Mouse (Mus musculus) embryo, embryonic 10 days (tissue): ENCODE measurements around the gene Cdh1.
A peak's percentile ranks its signal among the peaks of the same experiment; 100 is the strongest.
"Not testable (repeated sequence)": the region's sequence is repeated elsewhere in the genome, so short reads cannot be mapped to it uniquely, and the experiment has no call there.

Source experiments
- DNase-seq: peaks from one replicate; pipeline ENCODE4 v3.0.0-alpha.2; 2015; ENCODE audit warnings: low spot score

Cdh1 gene

GRCm38 (mm10) chr8:106603131-106603819, at the start of gene Cdh1:
TSS of gene Cdh1 (plus strand) at chr8:106603351.
- peak; percentile 36 for DNase-seq

- no peak for DNase-seq
These were observed 49.1 kb upstream of the Cdh1 start for GRCm38 (mm10) chr8:106554011-106554410.

- DNase-seq = no peak
These were observed 47.0 kb upstream of the Cdh1 start for GRCm38 (mm10) chr8:106556068-106556645.

GRCm38 (mm10) chr8:106559844-106560243, 43.3 kb upstream of the Cdh1 start:
- DNase-seq = no peak

DNA sequence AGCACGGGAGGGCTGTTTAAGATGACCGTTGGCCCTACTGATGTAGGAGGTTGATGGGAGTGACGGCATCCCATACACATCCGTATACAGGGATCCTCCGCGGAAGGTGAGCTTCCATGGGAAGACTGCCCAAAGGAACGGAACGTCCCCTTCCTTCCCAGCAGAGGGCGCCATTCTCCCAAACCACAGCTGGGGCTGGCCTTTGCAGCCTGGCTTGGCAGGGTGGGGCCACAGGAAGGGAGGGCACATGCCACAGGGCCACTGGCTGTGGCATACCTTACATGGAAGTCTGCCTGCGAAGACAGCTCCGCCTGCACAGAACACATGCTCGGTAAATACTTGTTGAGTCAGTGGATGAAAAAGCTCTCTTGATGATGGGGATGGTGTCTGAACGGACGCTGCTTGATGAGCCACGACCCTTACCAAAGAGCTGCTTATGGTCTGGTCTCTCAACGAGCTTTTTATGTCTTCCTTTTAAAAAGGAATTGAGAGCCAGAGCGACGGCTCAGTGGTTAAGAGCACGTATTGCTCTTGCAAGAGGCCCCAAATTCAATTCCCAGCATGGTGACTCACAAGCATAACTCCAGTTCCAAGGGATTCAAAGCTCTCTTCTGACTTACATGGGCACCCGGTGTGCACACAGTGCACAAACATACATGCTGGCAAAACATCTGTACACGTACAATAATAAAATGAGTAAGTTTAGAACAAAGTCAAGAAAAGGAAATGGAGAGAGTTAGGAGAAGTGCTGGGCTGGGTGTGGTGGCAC, 41.9 kb upstream of the Cdh1 start:
- peak; percentile 84 for DNase-seq

DNA sequence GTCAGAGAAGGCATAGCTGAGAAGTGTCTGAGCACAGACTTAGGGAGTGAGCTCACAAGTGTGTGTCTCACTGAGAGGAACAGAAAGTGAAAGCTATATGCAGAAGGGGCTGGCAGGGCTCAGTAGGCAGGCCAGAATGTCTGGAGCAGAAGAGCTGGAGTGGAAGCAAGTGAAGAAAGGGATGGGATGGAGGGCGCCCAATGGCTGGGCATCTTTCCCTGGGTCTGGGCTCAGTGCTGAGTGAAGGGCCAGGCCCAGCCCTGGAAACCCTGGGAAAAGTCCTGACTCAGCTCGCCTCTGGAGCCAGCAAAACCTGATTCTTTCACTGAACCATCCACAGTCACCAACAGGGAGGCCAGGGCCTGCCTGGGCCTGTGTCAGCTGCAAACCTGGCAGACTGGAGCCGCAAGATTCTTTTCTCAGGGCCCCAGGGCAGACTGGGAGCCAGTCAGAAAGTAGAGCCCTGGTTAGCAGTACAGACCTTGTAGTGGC, 39.4 kb upstream of the Cdh1 start:
- DNase-seq = peak; percentile 34

GRCm38 (mm10) chr8:106569006-106569405, 34.1 kb upstream of the Cdh1 start:
- peak; percentile 46 for DNase-seq

DNA sequence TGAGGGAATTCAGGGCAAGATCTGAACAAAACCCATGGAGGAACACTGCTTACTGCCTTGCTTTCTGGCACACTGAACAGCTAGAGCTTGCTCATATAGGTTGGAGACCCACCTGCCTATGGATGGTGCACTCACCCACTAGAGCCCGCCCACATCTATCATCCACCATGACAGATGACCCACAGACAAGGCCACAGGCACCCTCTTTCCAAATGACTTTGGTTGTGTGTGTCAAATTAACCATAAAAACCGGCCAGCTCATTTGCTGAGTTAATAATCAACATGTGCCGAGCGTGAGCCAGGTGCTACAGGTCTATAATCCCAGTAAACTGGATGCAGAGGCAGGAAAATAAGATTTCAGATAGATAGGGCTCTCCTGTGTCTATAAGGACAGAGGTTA, 32.8 kb upstream of the Cdh1 start:
- DNase-seq = no peak

DNA sequence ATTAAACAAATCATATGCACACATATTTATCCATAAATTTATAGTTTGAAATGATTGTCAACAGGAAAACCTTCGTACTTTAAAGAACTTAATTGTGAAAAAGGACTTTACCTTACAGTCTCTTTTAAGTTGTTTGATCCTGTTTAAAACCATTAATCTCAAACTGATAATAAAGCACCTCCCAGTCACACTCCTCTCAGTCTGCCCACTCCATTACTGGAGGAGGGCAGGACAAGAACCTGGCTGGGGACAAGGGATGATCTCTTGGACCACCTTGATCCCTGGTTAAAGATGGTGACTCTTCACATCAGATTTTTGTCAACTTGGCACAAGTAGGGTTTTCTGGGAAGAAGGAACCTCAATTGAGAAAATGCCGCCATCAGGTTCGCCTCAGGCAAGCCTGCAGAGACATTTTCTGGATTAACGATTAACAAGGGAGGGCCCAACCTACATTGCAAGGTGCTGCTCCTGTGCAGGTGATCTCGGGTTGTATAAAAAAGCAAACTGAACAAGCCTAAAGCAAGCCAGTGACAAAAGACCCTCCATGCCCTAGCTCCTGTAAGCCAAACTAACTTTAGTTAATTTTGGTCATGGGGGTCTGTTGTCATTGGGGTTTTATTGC, 31.5 kb upstream of the Cdh1 start:
- no peak for DNase-seq

GRCm38 (mm10) chr8:106572175-106572574, 31.0 kb upstream of the Cdh1 start:
- not testable (repeated sequence) for DNase-seq

- not testable (repeated sequence) for DNase-seq
These were observed 30.0 kb upstream of the Cdh1 start, which contains the start of gene Gm10073 for GRCm38 (mm10) chr8:106573168-106573567. TSS of gene Gm10073 (minus strand) at chr8:106573461.

DNA sequence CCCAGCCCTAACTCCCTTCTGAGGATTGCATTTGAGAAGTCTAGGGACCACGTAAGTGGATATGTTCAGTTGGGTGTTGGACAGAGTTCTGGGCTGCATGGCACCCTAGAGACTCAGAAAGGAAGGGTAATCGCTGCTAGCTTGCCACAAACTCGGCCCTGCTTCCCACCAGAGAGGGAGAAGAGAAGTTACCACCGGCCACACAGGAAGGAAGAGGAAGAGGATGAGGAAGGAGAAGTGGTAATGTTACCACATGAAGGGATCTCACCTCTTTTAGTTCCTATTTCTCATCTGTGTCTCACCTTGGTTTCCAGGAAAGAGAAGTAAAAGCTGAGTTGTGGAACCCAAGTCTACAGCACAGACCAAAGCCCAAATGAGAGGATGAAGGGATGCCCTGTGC, 28.9 kb upstream of the Cdh1 start:
- no peak for DNase-seq

DNA sequence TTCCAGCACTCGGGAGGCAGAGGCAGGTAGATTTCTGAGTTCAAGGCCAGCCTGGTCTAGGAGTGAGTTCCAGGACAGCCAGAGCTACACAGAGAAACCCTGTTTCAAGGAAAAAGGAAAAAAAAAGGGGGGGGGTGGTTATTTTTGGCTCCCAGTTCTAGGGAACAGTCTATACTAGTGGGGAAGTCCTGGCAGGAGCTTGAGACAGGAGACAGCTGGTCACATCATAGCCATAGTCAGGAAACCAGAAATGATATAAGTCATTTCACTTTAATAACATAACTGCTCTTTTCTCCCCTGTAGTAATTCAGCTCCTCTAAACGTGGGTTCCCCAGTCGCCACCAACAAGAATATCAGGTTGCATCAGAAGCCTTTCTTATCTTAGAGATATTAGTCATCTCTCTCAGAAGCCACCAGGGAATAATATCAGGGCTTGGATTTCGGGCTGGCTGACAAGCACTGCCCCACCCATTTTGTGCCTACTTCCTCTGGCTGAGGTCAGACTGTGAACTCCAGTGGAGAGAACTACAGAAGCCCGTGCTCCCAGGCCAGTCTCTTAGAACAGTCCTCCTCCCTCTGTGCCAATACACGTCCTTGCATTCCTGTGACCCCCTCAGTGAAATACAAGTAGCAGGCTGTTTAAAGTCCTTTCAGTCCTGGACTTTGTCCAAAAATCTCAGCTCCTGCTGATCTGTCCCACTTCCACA, 26.1 kb upstream of the Cdh1 start:
- no peak for DNase-seq

DNA sequence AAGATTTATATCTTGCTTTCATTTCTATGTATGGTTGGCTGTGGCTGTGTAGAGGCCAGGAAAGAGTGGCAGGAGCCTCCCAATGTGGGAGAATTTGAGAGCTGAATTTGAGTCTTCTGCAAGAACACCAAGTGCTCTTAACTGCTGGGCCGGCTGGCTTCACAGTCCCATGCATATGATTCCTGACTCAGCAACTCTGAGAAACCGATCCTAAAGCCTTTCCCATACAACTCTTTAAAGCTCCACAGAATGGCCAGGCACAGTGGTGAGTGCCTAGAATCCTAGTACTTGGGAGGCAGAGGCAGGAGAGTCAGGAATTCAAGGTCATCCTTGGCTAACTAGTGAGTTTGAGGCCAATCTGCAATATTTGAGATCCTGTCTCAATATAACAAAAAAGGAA, 23.6 kb upstream of the Cdh1 start:
- no peak for DNase-seq

- no peak for DNase-seq
These were observed 21.6 kb upstream of the Cdh1 start for GRCm38 (mm10) chr8:106581344-106582088.

- no peak for DNase-seq
These were observed 18.0 kb upstream of the Cdh1 start for GRCm38 (mm10) chr8:106584942-106585670.

DNA sequence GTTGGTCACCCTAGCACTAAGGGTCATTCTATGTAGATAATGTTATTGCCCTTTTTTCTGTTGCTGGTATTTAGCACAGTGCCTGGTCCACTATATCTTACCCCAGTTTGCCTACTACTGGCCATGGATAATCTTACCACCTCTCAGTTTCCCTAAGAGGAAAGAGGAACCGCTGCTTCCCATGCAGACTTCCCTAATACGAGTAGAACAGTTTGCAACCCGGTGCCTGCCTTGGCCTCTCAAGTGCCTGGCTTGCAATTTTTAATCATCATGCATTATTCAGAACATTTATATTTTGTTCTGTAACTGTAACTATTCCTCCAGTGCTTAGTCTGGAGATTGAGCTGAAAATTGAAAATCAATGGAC, 17.5 kb upstream of the Cdh1 start:
- no peak for DNase-seq

DNA sequence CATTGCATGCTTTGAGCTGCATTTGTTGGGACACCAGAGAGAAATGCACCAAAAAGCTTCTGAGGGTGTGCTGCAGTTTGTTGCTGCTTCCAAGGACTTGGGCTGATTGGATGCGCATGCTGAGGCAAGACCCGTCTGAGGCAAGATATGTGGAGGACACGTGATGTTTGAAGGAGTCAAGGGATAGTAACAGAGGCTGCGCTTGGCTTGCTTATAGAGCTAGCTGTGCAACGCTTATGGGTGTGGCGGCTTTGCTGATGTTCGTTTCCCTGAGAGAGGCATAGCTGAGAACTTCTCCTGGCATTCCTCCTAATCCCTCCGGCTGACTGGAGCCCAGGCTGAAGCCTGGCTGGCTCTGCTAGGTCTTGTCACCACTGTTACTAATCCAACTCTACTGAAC, 16.3 kb upstream of the Cdh1 start:
- no peak for DNase-seq

GRCm38 (mm10) chr8:106588443-106589431, 14.4 kb upstream of the Cdh1 start:
- DNase-seq = no peak
